Comparison of ENCODE assay signal across 19 mouse cellular contexts in genomic region chr2:16749302-16749909, GRCm38 (mm10).
DNase-seq lines count a peak whose midpoint lies in the region; ATAC-seq and TF ChIP-seq lines count a peak whose summit lies in the region.
"Had no signal": no experiment of that assay in that cellular context is flagged by ENCODE, and none has a peak within 500 bp of the region (broad histone marks: within the 10 kb centered on the region; RNA-seq: fewer than 3 reads in every experiment).

No protein-coding gene starts in this region.

- H3K9ac ChIP-seq in midbrain, embryonic 15.5 days, result no peak overlapping the region
- H3K9ac ChIP-seq in midbrain, embryonic 11.5 days (ENCODE audit: low read length), result no peak overlapping the region
- no peak overlapping the region for H3K9ac ChIP-seq in hindbrain, embryonic 12.5 days
- no peak overlapping the region for H3K9ac ChIP-seq in hindbrain, postnatal 0 days (replicated peaks; ENCODE audit: low read length)
- H3K9ac ChIP-seq: forebrain, embryonic 13.5 days; forebrain, postnatal 0 days; heart, embryonic 12.5 days; hindbrain, embryonic 15.5 days had no signal

- TF ChIP-seq CTCF in brain, embryonic 14.5 days (IDR thresholded peaks at IDR 0.05; ENCODE audit: borderline replicate concordance, extremely low read depth, insufficient read depth, insufficient read length), result no peak
- TF ChIP-seq CTCF in hindbrain, postnatal 0 days (IDR thresholded peaks at IDR 0.05; ENCODE audit: low read depth), result no peak

- peak; percentile 60; the same call in 1 of the 2 replicates for ATAC-seq in midbrain, embryonic 15.5 days (replicated peaks)
- no peak for ATAC-seq in midbrain, embryonic 11.5 days (ENCODE audit: low FRiP score)
- peak; percentile 26; the same call in 1 of the 2 replicates for ATAC-seq in hindbrain, embryonic 12.5 days (ENCODE audit: low FRiP score)
- no peak for ATAC-seq in hindbrain, postnatal 0 days
- ATAC-seq: CD4-positive, CD25-positive, alpha-beta regulatory T cell, adult 4 months; forebrain, embryonic 13.5 days; forebrain, postnatal 0 days had no signal

- no peaks in the 10 kb centered on the region for H3K27me3 ChIP-seq in midbrain, embryonic 15.5 days (replicated peaks)
- H3K27me3 ChIP-seq in midbrain, embryonic 11.5 days (ENCODE audit: control insufficient read depth, insufficient read depth, low read length), result no peaks in the 10 kb centered on the region
- no peaks in the 10 kb centered on the region for H3K27me3 ChIP-seq in hindbrain, embryonic 12.5 days
- H3K27me3 ChIP-seq in hindbrain, postnatal 0 days (ENCODE audit: insufficient read depth, low read length), result no peaks in the 10 kb centered on the region
- H3K27me3 ChIP-seq: forebrain, embryonic 13.5 days; heart, embryonic 12.5 days; hindbrain, embryonic 15.5 days had no signal

- no peaks in the 10 kb centered on the region for H3K36me3 ChIP-seq in midbrain, embryonic 15.5 days (replicated peaks)
- no peaks in the 10 kb centered on the region for H3K36me3 ChIP-seq in midbrain, embryonic 11.5 days (ENCODE audit: control insufficient read depth, insufficient read depth, low read length)
- no peaks in the 10 kb centered on the region for H3K36me3 ChIP-seq in hindbrain, embryonic 12.5 days
- no peaks in the 10 kb centered on the region for H3K36me3 ChIP-seq in hindbrain, postnatal 0 days (ENCODE audit: insufficient read depth, low read length)
- H3K36me3 ChIP-seq: embryonic facial prominence, embryonic 10.5 days; G1E; heart, embryonic 12.5 days; hindbrain, embryonic 15.5 days had no signal

- H3K9me3 ChIP-seq in midbrain, embryonic 15.5 days, result no peaks in the 10 kb centered on the region
- no peaks in the 10 kb centered on the region for H3K9me3 ChIP-seq in midbrain, embryonic 11.5 days (ENCODE audit: control insufficient read depth, low read length)
- no peaks in the 10 kb centered on the region for H3K9me3 ChIP-seq in hindbrain, embryonic 12.5 days (replicated peaks)
- no peaks in the 10 kb centered on the region for H3K9me3 ChIP-seq in hindbrain, postnatal 0 days (ENCODE audit: low read length)
- H3K9me3 ChIP-seq: embryonic facial prominence, embryonic 10.5 days; forebrain, embryonic 13.5 days; G1E; heart, embryonic 12.5 days; hindbrain, embryonic 15.5 days had no signal

- no peak for DNase-seq in midbrain, embryonic 11.5 days (ENCODE audit: low spot score, missing footprints)
- peak; percentile 22 for DNase-seq in brain, embryonic 14.5 days (ENCODE audit: low read depth)
- DNase-seq in hindbrain, postnatal 0 days (ENCODE audit: low spot score), result peak; percentile 13
- no peak for DNase-seq in adrenal gland, adult 8-10 months
- DNase-seq in B cell, adult 2 months, result no peak
- DNase-seq: adrenal gland, postnatal 14 days; cerebellum, adult 18-20 months; cerebellum, adult 9-11 months; cerebellum, postnatal 36 days; forebrain, postnatal 0 days; gastrocnemius, postnatal 25 days had no signal

- H3K4me1 ChIP-seq in midbrain, embryonic 15.5 days, result no peaks in the 10 kb centered on the region
- no peaks in the 10 kb centered on the region for H3K4me1 ChIP-seq in midbrain, embryonic 11.5 days (ENCODE audit: control insufficient read depth, insufficient read depth, low read length)
- no peaks in the 10 kb centered on the region for H3K4me1 ChIP-seq in hindbrain, embryonic 12.5 days
- H3K4me1 ChIP-seq in hindbrain, postnatal 0 days (ENCODE audit: insufficient read depth, low read length), result no peaks in the 10 kb centered on the region
- H3K4me1 ChIP-seq: embryonic facial prominence, embryonic 10.5 days; forebrain, embryonic 13.5 days; heart, embryonic 12.5 days; hindbrain, embryonic 15.5 days had no signal

- TF ChIP-seq POLR2A in brain, embryonic 14.5 days (IDR thresholded peaks at IDR 0.05; ENCODE audit: borderline replicate concordance, extremely low read depth, insufficient read depth, insufficient read length, poor library complexity, severe bottlenecking), result no peak

- 74% methylated on average over 4 of the region's 4 CpGs for WGBS in midbrain, embryonic 15.5 days
- 90% methylated on average over 4 of the region's 4 CpGs for WGBS in midbrain, embryonic 11.5 days
- WGBS in hindbrain, embryonic 12.5 days, result 73% methylated on average over 4 of the region's 4 CpGs
- 71% methylated on average over 4 of the region's 4 CpGs for WGBS in hindbrain, postnatal 0 days

- H3K27ac ChIP-seq in midbrain, embryonic 15.5 days, result no peak overlapping the region
- no peak overlapping the region for H3K27ac ChIP-seq in midbrain, embryonic 11.5 days (ENCODE audit: low read depth, low read length)
- no peak overlapping the region for H3K27ac ChIP-seq in hindbrain, embryonic 12.5 days
- no peak overlapping the region for H3K27ac ChIP-seq in hindbrain, postnatal 0 days
- H3K27ac ChIP-seq: embryonic facial prominence, embryonic 10.5 days; forebrain, embryonic 13.5 days; hindbrain, embryonic 15.5 days had no signal

- H3K4me3 ChIP-seq in midbrain, embryonic 15.5 days, result no peak overlapping the region
- no peak overlapping the region for H3K4me3 ChIP-seq in midbrain, embryonic 11.5 days (ENCODE audit: low read depth, low read length)
- no peak overlapping the region for H3K4me3 ChIP-seq in hindbrain, embryonic 12.5 days
- H3K4me3 ChIP-seq in hindbrain, postnatal 0 days (ENCODE audit: low read length), result no peak overlapping the region
- H3K4me3 ChIP-seq: embryonic facial prominence, embryonic 10.5 days; forebrain, embryonic 13.5 days; heart, embryonic 12.5 days; hindbrain, embryonic 15.5 days had no signal

- no peak overlapping the region for H3K4me2 ChIP-seq in midbrain, embryonic 15.5 days
- no peak overlapping the region for H3K4me2 ChIP-seq in midbrain, embryonic 11.5 days
- H3K4me2 ChIP-seq in hindbrain, embryonic 12.5 days (replicated peaks), result no peak overlapping the region
- H3K4me2 ChIP-seq in hindbrain, postnatal 0 days (ENCODE audit: low read depth, low read length), result no peak overlapping the region
- H3K4me2 ChIP-seq: forebrain, embryonic 13.5 days; heart, embryonic 12.5 days; hindbrain, embryonic 15.5 days had no signal

Comparison
In these comparisons a context has a peak if more than half of its experiments do, and no peak if none do; other contexts are left out.
1. ATAC-seq: peak in midbrain, embryonic 15.5 days (single experiment) and hindbrain, embryonic 12.5 days (single experiment); none in midbrain, embryonic 11.5 days (single experiment) and hindbrain, postnatal 0 days (single experiment).
2. DNase-seq: peak in brain, embryonic 14.5 days (single experiment) and hindbrain, postnatal 0 days (single experiment); none in midbrain, embryonic 11.5 days (single experiment), adrenal gland, adult 8-10 months (single experiment) and B cell, adult 2 months (0 of 2).